27 mouse cellular contexts compared by ENCODE assay signal in the genomic region with DNA sequence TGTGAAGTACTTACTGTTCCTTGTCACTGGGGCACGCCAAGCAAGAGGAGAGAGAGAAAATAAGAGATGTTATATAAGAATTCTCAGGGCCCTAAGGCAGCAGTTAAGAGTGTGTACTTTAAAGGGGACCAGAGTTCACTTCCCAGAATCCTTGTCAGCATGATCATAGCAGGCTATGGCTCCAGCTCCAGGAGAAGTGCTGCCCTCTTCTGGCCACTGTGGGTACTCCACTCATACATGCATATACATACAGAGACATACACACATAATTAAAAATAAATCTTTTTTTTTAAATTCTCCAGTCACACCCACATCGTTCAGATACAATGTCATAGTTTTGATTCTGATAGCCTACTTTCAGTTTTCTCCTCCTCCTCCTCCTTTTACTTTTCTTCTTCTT. TPM values are rescaled to one million over a fixed set of nuclear protein-coding genes. Genes with fewer than 3 reads are reported as not detected.
DNase-seq lines count a peak whose midpoint lies in the region; ATAC-seq and TF ChIP-seq lines count a peak whose summit lies in the region.
"Had no signal": no experiment of that assay in that cellular context is flagged by ENCODE, and none has a peak within 500 bp of the region (broad histone marks: within the 10 kb centered on the region; RNA-seq: fewer than 3 reads in every experiment).

No protein-coding gene starts in this region.

- H3K27me3 ChIP-seq in E14TG2a.4 (ENCODE audit: insufficient read depth, low read length): peaks cover 28% of the 10 kb centered on the region
- H3K27me3 ChIP-seq: limb, embryonic 12.5 days; liver, embryonic 15.5 days had no signal

- TF ChIP-seq POLR2A in brain, embryonic 14.5 days (IDR thresholded peaks at IDR 0.05; ENCODE audit: borderline replicate concordance, extremely low read depth, insufficient read depth, insufficient read length, poor library complexity, severe bottlenecking): no peak

- intact Hi-C loops in left cerebral cortex, adult 2 months (cut with DNase I): no loop called here
- intact Hi-C loops in left cerebral cortex, postnatal 10 days (cut with DNase I): no loop called here

- H3K4me1 ChIP-seq in E14TG2a.4 (replicated peaks; ENCODE audit: low read depth, low read length): peaks cover 16% of the 10 kb centered on the region
- H3K4me1 ChIP-seq: forebrain, embryonic 10.5 days; hindbrain, embryonic 10.5 days; limb, embryonic 12.5 days; liver, embryonic 15.5 days; megakaryocyte, embryonic 14.5 days had no signal

- no peak overlapping the region for H3K4me3 ChIP-seq in left cerebral cortex, adult 2 months
- no peak overlapping the region for H3K4me3 ChIP-seq in E14TG2a.4 (replicated peaks; ENCODE audit: low read length)
- H3K4me3 ChIP-seq: forebrain, embryonic 10.5 days; hindbrain, embryonic 10.5 days; limb, embryonic 12.5 days; liver, embryonic 15.5 days; megakaryocyte, embryonic 14.5 days had no signal

- no peak overlapping the region for H3K27ac ChIP-seq in left cerebral cortex, adult 2 months
- H3K27ac ChIP-seq: forebrain, embryonic 10.5 days; hindbrain, embryonic 10.5 days; limb, embryonic 12.5 days; liver, embryonic 15.5 days had no signal

- peak; percentile 41 for TF ChIP-seq CTCF in left cerebral cortex, adult 2 months (IDR thresholded peaks at IDR 0.05)
- peak; percentile 80 for TF ChIP-seq CTCF in E14TG2a.4 (conservative IDR thresholded peaks at IDR 0.05; ENCODE audit: low read length)
- peak; percentile 24; the same call in 1 of the 2 replicates for TF ChIP-seq CTCF in brain, embryonic 14.5 days (IDR thresholded peaks at IDR 0.05; ENCODE audit: borderline replicate concordance, extremely low read depth, insufficient read depth, insufficient read length)

- no peaks in the 10 kb centered on the region for H3K9me3 ChIP-seq in E14TG2a.4 (ENCODE audit: low read length)

- DNase-seq in frontal cortex, adult 2 months (ENCODE audit: extremely low spot score in 1 of 2, low spot score in 1 of 2): no peak
- DNase-seq in left cerebral cortex, adult 2 months (ENCODE audit: extremely low spot score in 1 of 2, low spot score in 2 of 2): no peak
- DNase-seq in left cerebral cortex, postnatal 10 days (ENCODE audit: extremely low spot score in 1 of 2, low spot score in 2 of 2): no peak
- DNase-seq in brain, embryonic 14.5 days (ENCODE audit: low read depth): no peak
- no peak for DNase-seq in urinary bladder, postnatal 14 days (ENCODE audit: low spot score)
- DNase-seq in adrenal gland, postnatal 10 days: no peak
- DNase-seq: adrenal gland, adult 8-10 months; cerebellum, adult 11 months; cerebellum, postnatal 36 days; gastrocnemius, postnatal 14 days; kidney, adult 8-10 months; kidney, postnatal 36 days; layer of hippocampus, adult 9-11 months; lung, postnatal 14 days; right cerebral cortex, postnatal 14 days; thymus, postnatal 14 days had no signal

- peak; percentile 67; the same call in 1 of the 2 replicates for ATAC-seq in frontal cortex, adult (ENCODE audit: low TSS enrichment)
- ATAC-seq: CD4-positive, CD25-positive, alpha-beta regulatory T cell, adult 4 months; midbrain, embryonic 16.5 days had no signal

- H3K36me3 ChIP-seq in E14TG2a.4 (ENCODE audit: insufficient read depth, low read length): no peaks in the 10 kb centered on the region
- H3K36me3 ChIP-seq: forebrain, embryonic 10.5 days; hindbrain, embryonic 10.5 days; limb, embryonic 12.5 days; liver, embryonic 15.5 days had no signal

RNA-seq across cellular contexts. Expression of a gene that starts 29.8 kb away (rescaled TPM):
- polyA plus RNA-seq in frontal cortex, adult 2 months (2012; rRNA removed): 188 and 208 TPM in 2 replicates
- 100 to 1,000 TPM; 329 to 347 TPM for total RNA-seq in left cerebral cortex, adult 2 months (2021)
- 100 to 1,000 TPM; 188 to 210 TPM for total RNA-seq in left cerebral cortex, postnatal 10 days (2021)
- 21.8 and 31.1 TPM in 2 replicates for polyA plus RNA-seq in brain, embryonic 14.5 days (2012; rRNA removed)
- total RNA-seq in adrenal gland, postnatal 10 days (2021): 1 to 10 TPM; 1.7 to 3.4 TPM
- total RNA-seq: neutrophil, adult 5-6 weeks had no signal
- polyA plus RNA-seq: CD4-positive, CD25-positive, alpha-beta regulatory T cell, adult 4 months; heart, embryonic 16.5 days; limb, embryonic 12.5 days had no signal

Comparison
In these comparisons a context has a peak if more than half of its experiments do, and no peak if none do; other contexts are left out.
1. CTCF ChIP-seq: peak in every context shown above with its lines; median percentile 80 in E14TG2a.4; 41 in left cerebral cortex, adult 2 months; 24 in brain, embryonic 14.5 days.
2. RNA of a gene that starts 29.8 kb away (total RNA-seq): 329 to 347 TPM in left cerebral cortex, adult 2 months and 188 to 210 TPM in left cerebral cortex, postnatal 10 days; 1.7 to 3.4 TPM in adrenal gland, postnatal 10 days; every median in the first group is over 10 times any median in the second.